Mouse (Mus musculus) heart, postnatal 0 days (tissue): Measurements from ENCODE around the gene Magi2.

Experiments
- CTCF ChIP-seq: IDR thresholded peaks from 2 replicates; pipeline ENCODE4 v1.5.1; 2016; ENCODE audit warnings: antibody characterized with exemption, control low read depth, low read depth
- EP300 ChIP-seq: IDR thresholded peaks from 2 replicates; pipeline ENCODE4 v1.6.1; 2016; ENCODE audit warnings: antibody characterized with exemption, low read depth

DNA sequence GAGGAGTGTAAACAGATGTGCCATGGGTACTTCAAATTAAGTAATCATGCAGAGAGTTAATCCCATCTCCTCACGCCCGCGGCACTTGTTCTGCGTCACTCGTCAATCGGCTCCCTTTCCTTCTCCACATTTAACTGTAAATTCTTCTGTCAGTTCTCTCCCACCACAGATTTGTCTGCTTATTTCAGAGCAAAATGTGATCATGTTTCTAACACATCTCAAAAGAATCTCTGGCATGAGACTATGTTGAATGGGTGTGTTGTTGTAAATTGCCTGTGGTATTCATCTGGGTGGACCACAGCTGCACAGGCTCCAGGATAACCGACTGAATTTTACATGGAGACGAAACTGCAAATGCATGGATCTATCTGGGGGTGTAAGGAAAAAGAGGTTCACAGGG lies 1408.0 kb downstream of the Magi2 start:
- TF ChIP-seq EP300 (no peak), CTCF (no peak)
